Mouse (Mus musculus) fibroblast of lung, adult 2 months (primary cell): ENCODE data around the gene Filip1l.

ENCODE experiments used
- DNase-seq: peaks from one replicate; pipeline ENCODE4 v3.0.0-alpha.2; 2011; ENCODE audit warnings: low read depth

Filip1l gene

GRCm38 (mm10) chr16:57532081-57532493, 179.2 kb downstream of the Filip1l start:
- no peak for DNase-seq

- DNase-seq = no peak
Measured at GRCm38 (mm10) chr16:57534365-57534764, 181.5 kb downstream of the Filip1l start.

GRCm38 (mm10) chr16:57534811-57535210, 181.9 kb downstream of the Filip1l start:
- DNase-seq = no peak

GRCm38 (mm10) chr16:57536511-57536910, 183.6 kb downstream of the Filip1l start:
- DNase-seq = no peak

GRCm38 (mm10) chr16:57543243-57543642, 190.3 kb downstream of the Filip1l start:
- DNase-seq = no peak

GRCm38 (mm10) chr16:57544441-57544840, 191.5 kb downstream of the Filip1l start:
- DNase-seq = no peak

- DNase-seq = no peak
Measured at GRCm38 (mm10) chr16:57546355-57546754, 193.5 kb downstream of the Filip1l start.

- no peak for DNase-seq
Measured at GRCm38 (mm10) chr16:57548608-57549007, 195.7 kb downstream of the Filip1l start.

- no peak for DNase-seq
Measured at GRCm38 (mm10) chr16:57549061-57550037, 196.5 kb downstream of the Filip1l start.

GRCm38 (mm10) chr16:57550088-57550487, 197.2 kb downstream of the Filip1l start:
- DNase-seq = no peak

- DNase-seq = no peak
Measured at GRCm38 (mm10) chr16:57550817-57551216, 197.9 kb downstream of the Filip1l start.

- DNase-seq = no peak
Measured at GRCm38 (mm10) chr16:57551617-57552016, 198.7 kb downstream of the Filip1l start.

GRCm38 (mm10) chr16:57552709-57553108, 199.8 kb downstream of the Filip1l start:
- no peak for DNase-seq

GRCm38 (mm10) chr16:57553235-57553634, 200.3 kb downstream of the Filip1l start:
- no peak for DNase-seq

- DNase-seq = no peak
Measured at GRCm38 (mm10) chr16:57554886-57555400, 202.1 kb downstream of the Filip1l start.

GRCm38 (mm10) chr16:57555667-57556066, 202.8 kb downstream of the Filip1l start:
- DNase-seq = no peak

GRCm38 (mm10) chr16:57556244-57556643, 203.4 kb downstream of the Filip1l start:
- DNase-seq = no peak

- peak; percentile 58 for DNase-seq
Measured at GRCm38 (mm10) chr16:57558258-57558657, 205.4 kb downstream of the Filip1l start.

GRCm38 (mm10) chr16:57560185-57560584, 207.3 kb downstream of the Filip1l start:
- DNase-seq = no peak

GRCm38 (mm10) chr16:57563453-57563852, 210.6 kb downstream of the Filip1l start:
- no peak for DNase-seq

- DNase-seq = no peak
Measured at GRCm38 (mm10) chr16:57564807-57565206, 211.9 kb downstream of the Filip1l start.

- no peak for DNase-seq
Measured at GRCm38 (mm10) chr16:57566215-57566614, 213.3 kb downstream of the Filip1l start.

- no peak for DNase-seq
Measured at GRCm38 (mm10) chr16:57568648-57569404, 215.9 kb downstream of the Filip1l start.
